Mouse (Mus musculus) cerebellum, adult 8-10 months (tissue): ENCODE results near the gene Kcnn4.

Source experiments
- DNase-seq: peaks from one replicate; pipeline ENCODE4 v3.0.0; 2022

The Kcnn4 gene

DNA sequence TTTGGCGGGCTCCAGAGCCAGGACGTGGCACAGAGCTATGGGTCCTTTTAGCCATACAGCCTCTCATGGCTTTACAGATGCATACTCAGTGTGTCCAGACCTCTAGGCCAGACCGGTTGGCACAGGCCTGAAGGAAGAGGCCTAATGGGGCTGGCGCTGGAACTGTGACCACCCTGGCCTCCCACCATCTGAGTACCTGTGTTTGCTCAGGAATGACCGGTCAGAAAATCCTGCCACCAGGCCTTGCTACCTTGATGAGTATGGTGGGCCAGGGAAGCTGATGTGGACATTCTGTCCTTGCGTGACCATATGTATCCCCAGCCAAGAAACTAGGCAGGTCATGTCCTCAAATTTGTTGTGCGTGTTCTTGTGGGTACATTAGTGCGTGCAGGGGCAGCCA, 57.1 kb downstream of the Kcnn4 start:
- no peak for DNase-seq

GRCm38 (mm10) chr7:24428725-24429124, 58.7 kb downstream of the Kcnn4 start:
- no peak for DNase-seq

GRCm38 (mm10) chr7:24429413-24430112, 59.5 kb downstream of the Kcnn4 start:
- DNase-seq: peak; percentile 97

- DNase-seq: no peak
These were observed 60.7 kb downstream of the Kcnn4 start for GRCm38 (mm10) chr7:24430551-24431345.

GRCm38 (mm10) chr7:24431713-24432112, 61.6 kb downstream of the Kcnn4 start:
- DNase-seq: no peak

DNA sequence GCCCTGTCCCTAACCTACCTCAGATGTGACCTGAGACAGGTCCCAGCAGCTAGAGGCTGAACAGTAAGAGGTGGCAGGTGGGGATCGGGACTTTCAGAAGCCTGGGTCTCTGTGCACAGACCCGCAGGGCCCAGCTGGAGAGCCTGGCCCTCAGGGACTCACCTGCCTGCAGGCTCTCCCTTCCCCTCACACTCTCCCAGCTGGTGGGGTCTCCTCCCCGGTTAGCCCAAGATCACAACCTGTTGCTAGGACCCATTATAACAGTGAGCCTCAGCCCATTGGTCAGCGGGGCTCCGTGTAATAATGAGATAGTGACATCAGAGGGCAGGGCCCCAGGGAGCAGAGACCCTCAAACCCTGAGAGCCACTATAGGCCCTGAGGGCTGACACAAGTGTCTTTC, 65.2 kb downstream of the Kcnn4 start:
- DNase-seq: no peak
